19 mouse cellular contexts compared by ENCODE assay signal in genomic region chr15:97464737-97465136, GRCm38 (mm10).
DNase-seq lines count a peak whose midpoint lies in the region; ATAC-seq and TF ChIP-seq lines count a peak whose summit lies in the region.
"Had no signal": no experiment of that assay in that cellular context is flagged by ENCODE, and none has a peak within 500 bp of the region (broad histone marks: within the 10 kb centered on the region; RNA-seq: fewer than 3 reads in every experiment).

No protein-coding gene starts in this region.

- H3K4me1 ChIP-seq in spleen, adult 2 months (ENCODE audit: control insufficient read depth, insufficient read depth, insufficient read length): peaks cover 37% of the 10 kb centered on the region; the same call in 1 of the 2 replicates
- H3K4me1 ChIP-seq in midbrain, postnatal 0 days (ENCODE audit: insufficient read depth, low read length): no peaks in the 10 kb centered on the region
- H3K4me1 ChIP-seq: neural tube, embryonic 13.5 days had no signal

- H3K4me3 ChIP-seq in spleen, adult 2 months (ENCODE audit: extremely low read depth, insufficient read depth, insufficient read length): no peak overlapping the region
- H3K4me3 ChIP-seq in midbrain, postnatal 0 days (ENCODE audit: low read depth, low read length): no peak overlapping the region
- H3K4me3 ChIP-seq: erythroblast, embryonic 14.5 days; limb, embryonic 13.5 days; neural tube, embryonic 13.5 days had no signal

- no peaks in the 10 kb centered on the region for H3K27me3 ChIP-seq in spleen, adult 2 months (ENCODE audit: control insufficient read depth, insufficient read depth, low read length)
- H3K27me3 ChIP-seq in midbrain, postnatal 0 days (ENCODE audit: insufficient read depth, low read length): no peaks in the 10 kb centered on the region
- H3K27me3 ChIP-seq: limb, embryonic 13.5 days; neural tube, embryonic 13.5 days had no signal

- no peak for TF ChIP-seq POLR2A in spleen, adult 2 months (IDR thresholded peaks at IDR 0.05; ENCODE audit: low read depth, low read length)

- peak; percentile 17 for DNase-seq in gastrocnemius, adult 18-20 months (ENCODE audit: low spot score)
- no peak for DNase-seq in gastrocnemius, adult 8-10 months (ENCODE audit: low spot score in 2 of 2)
- no peak for DNase-seq in spleen, adult 2 months (ENCODE audit: low read depth in 1 of 2, low spot score in 2 of 2)
- no peak for DNase-seq in spleen, postnatal 36 days (ENCODE audit: low spot score in 2 of 2)
- DNase-seq in gastrocnemius, postnatal 25 days: peak; percentile 45
- DNase-seq in naive thymus-derived CD4-positive, alpha-beta T cell, adult 2 months (ENCODE audit: low read depth): peak; percentile 38
- DNase-seq in midbrain, postnatal 0 days (ENCODE audit: low spot score): no peak
- DNase-seq: adrenal gland, adult 8-10 months; cerebellum, adult 11-12 months; kidney, adult 18-20 months; kidney, postnatal 10 days; layer of hippocampus, adult 9-11 months; lung, postnatal 36 days; right cerebral cortex, postnatal 14 days had no signal

- no peak overlapping the region for H3K9ac ChIP-seq in midbrain, postnatal 0 days (replicated peaks; ENCODE audit: low read length, poor library complexity, severe bottlenecking)
- H3K9ac ChIP-seq: limb, embryonic 13.5 days; neural tube, embryonic 13.5 days had no signal

- no peaks in the 10 kb centered on the region for H3K36me3 ChIP-seq in spleen, adult 2 months (ENCODE audit: control insufficient read depth, insufficient read depth, low read length)
- H3K36me3 ChIP-seq in midbrain, postnatal 0 days (ENCODE audit: insufficient read depth, low read length): no peaks in the 10 kb centered on the region
- H3K36me3 ChIP-seq: limb, embryonic 13.5 days; neural tube, embryonic 13.5 days had no signal

- no peak overlapping the region for H3K4me2 ChIP-seq in midbrain, postnatal 0 days (ENCODE audit: low read depth, low read length, poor library complexity, severe bottlenecking)
- H3K4me2 ChIP-seq: limb, embryonic 13.5 days; neural tube, embryonic 13.5 days had no signal

- TF ChIP-seq CTCF in spleen, adult 2 months (IDR thresholded peaks at IDR 0.05; ENCODE audit: extremely low read depth, insufficient read depth, insufficient read length, insufficient replicate concordance): no peak
- TF ChIP-seq CTCF in midbrain, postnatal 0 days (IDR thresholded peaks at IDR 0.05): no peak

- 81% methylated on average over 9 of the region's 9 CpGs for WGBS in spleen, adult 2 months
- WGBS in midbrain, postnatal 0 days: 85% methylated on average over 9 of the region's 9 CpGs

- ATAC-seq in midbrain, postnatal 0 days (ENCODE audit: low FRiP score): no peak
- ATAC-seq: forebrain, embryonic 16.5 days; hindbrain, embryonic 16.5 days had no signal

- H3K9me3 ChIP-seq in midbrain, postnatal 0 days (ENCODE audit: low read length): no peaks in the 10 kb centered on the region
- H3K9me3 ChIP-seq: neural tube, embryonic 13.5 days had no signal

- peak overlapping the region; percentile 76 for H3K27ac ChIP-seq in spleen, adult 2 months (ENCODE audit: insufficient read depth, low read length)
- H3K27ac ChIP-seq in midbrain, postnatal 0 days (ENCODE audit: low read depth, low read length): no peak overlapping the region
- H3K27ac ChIP-seq: limb, embryonic 13.5 days; neural tube, embryonic 13.5 days had no signal

Comparison
In these comparisons a context has a peak if more than half of its experiments do, and no peak if none do; other contexts are left out.
1. DNase-seq: peak in gastrocnemius, adult 18-20 months (single experiment), gastrocnemius, postnatal 25 days (single experiment) and naive thymus-derived CD4-positive, alpha-beta T cell, adult 2 months (single experiment); none in gastrocnemius, adult 8-10 months (0 of 2), spleen, adult 2 months (0 of 2), spleen, postnatal 36 days (0 of 2) and midbrain, postnatal 0 days (single experiment).